Comparison of ENCODE assay signal across 10 mouse cellular contexts in the genomic region with DNA sequence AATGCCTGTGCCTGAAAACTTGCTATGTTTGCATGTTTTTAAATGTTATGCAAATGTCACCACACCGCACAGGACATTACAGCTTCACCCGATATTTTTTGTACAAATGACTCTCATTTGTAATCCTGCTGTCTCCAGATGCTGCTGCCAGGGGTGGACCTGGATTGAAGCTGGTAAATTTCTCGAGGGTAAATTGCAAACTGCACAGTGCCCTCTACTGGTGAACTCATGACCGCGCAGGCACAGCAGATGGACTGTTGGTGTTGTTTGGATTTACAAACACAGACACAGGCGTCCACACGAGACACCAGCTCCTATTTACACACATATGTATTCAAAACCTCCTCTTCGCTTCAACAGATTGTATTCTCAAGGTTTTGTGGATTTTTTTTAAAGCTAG. TPM values are rescaled to one million over a fixed set of nuclear protein-coding genes. Genes with fewer than 3 reads are reported as not detected.
A peak's percentile ranks its signal among the peaks of the same experiment; 100 is the strongest.
DNase-seq lines count a peak whose midpoint lies in the region; ATAC-seq and TF ChIP-seq lines count a peak whose summit lies in the region.
"Had no signal": no experiment of that assay in that cellular context is flagged by ENCODE, and none has a peak within 500 bp of the region (broad histone marks: within the 10 kb centered on the region; RNA-seq: fewer than 3 reads in every experiment).

No protein-coding gene starts in this region.

- no peak overlapping the region for H3K4me3 ChIP-seq in bone marrow, adult 2 months (replicated peaks; ENCODE audit: control insufficient read depth, low read depth, low read length)
- H3K4me3 ChIP-seq: lung, embryonic 15.5 days had no signal

- WGBS in bone marrow, adult 2 months, result 20% methylated on average over 8 of the region's 8 CpGs

- DNase-seq in adrenal gland, adult (ENCODE audit: inconsistent age in 2 of 2, low spot score in 1 of 2), result peak; percentile 11 to 66
- no peak for DNase-seq in adrenal gland, adult 8-10 months
- peak; percentile 35 for DNase-seq in layer of hippocampus, adult 11-12 months (ENCODE audit: low spot score)
- DNase-seq in layer of hippocampus, adult 9-11 months, result no peak
- no peak for DNase-seq in Muller cell, postnatal 12 days (ENCODE audit: inconsistent ontology term)

- no peaks in the 10 kb centered on the region for H3K4me1 ChIP-seq in bone marrow, adult 2 months (ENCODE audit: control insufficient read depth, insufficient read depth, low read length)
- H3K4me1 ChIP-seq: lung, embryonic 15.5 days had no signal

- ATAC-seq in hematopoietic stem cell, adult 5-6 weeks (replicated peaks in 1 of 2; ENCODE audit: insufficient read depth in 1 of 2, low FRiP score in 2 of 2, low TSS enrichment in 1 of 2, low read depth in 1 of 2, poor library complexity in 2 of 2, severe bottlenecking in 2 of 2), result peak; percentile 37 to 51; a peak in 3 of 4 replicates
- 0 out of 2 replicates have a peak, but pooled peaks have one; percentile 63 for ATAC-seq in megakaryocyte-erythroid progenitor cell, adult 5-6 weeks (replicated peaks; ENCODE audit: low FRiP score, low TSS enrichment, poor library complexity, severe bottlenecking)

- H3K27ac ChIP-seq in bone marrow, adult 2 months (ENCODE audit: control insufficient read depth, insufficient read depth, low read depth, low read length, poor library complexity), result no peak overlapping the region
- H3K27ac ChIP-seq: lung, embryonic 15.5 days had no signal

- TF ChIP-seq POLR2A in bone marrow, adult 2 months (IDR thresholded peaks at IDR 0.05; ENCODE audit: borderline replicate concordance, control insufficient read depth, low read depth, low read length), result no peak

- TF ChIP-seq CTCF in bone marrow, adult 2 months (IDR thresholded peaks at IDR 0.05; ENCODE audit: control insufficient read depth, insufficient read depth, low read length), result peak; percentile 63

RNA-seq across cellular contexts. Expression of gene Zdhhc25, which starts 44.6 kb away (rescaled TPM):
- total RNA-seq in adrenal gland, adult 8-10 months (2022), result not detected
- polyA plus RNA-seq in bone marrow, adult 2 months (2011; ENCODE audit: insufficient read depth, insufficient read length, low replicate concordance, missing spikeins), result not detected in 2 replicates
- total RNA-seq in hematopoietic stem cell, adult 5-6 weeks (2017), result not detected in 2 replicates
- not detected in 2 replicates for total RNA-seq in megakaryocyte-erythroid progenitor cell, adult 5-6 weeks (2014; fragmentation: Nextera tagmentation)
- total RNA-seq in megakaryocyte-erythroid progenitor cell, adult 5-6 weeks (2017), result not detected in 2 replicates
- polyA plus RNA-seq: lung, embryonic 15.5 days; stomach, embryonic 16.5 days had no signal

Comparison
In these comparisons a context has a peak if more than half of its experiments do, and no peak if none do; other contexts are left out.
1. DNase-seq: peak in adrenal gland, adult (2 of 2) and layer of hippocampus, adult 11-12 months (single experiment); none in adrenal gland, adult 8-10 months (single experiment), layer of hippocampus, adult 9-11 months (single experiment) and Muller cell, postnatal 12 days (single experiment).